Mouse (Mus musculus) lung, embryonic 15.5 days (tissue): ENCODE data around the gene Gpr87. TPM values are rescaled to one million over a fixed set of nuclear protein-coding genes. Genes with fewer than 3 reads are reported as not detected.

Experiments
- ATAC-seq: fragments of 200-750 bp; cut with Nextera tagmentation; 2 replicates; pipeline ENCODE4 v1.8.0; 2017; ENCODE audit warnings: moderate number of reproducible peaks, borderline replicate concordance; ENCODE audit not compliant: low FRiP score, low TSS enrichment; ENCODE audit errors: extremely low read depth
- H3K27ac ChIP-seq: fragments of 300-500 bp; sonication (generic); 2 replicates; pipeline ENCODE4 v1.5.1; 2015; ENCODE audit warnings: moderate library complexity, mild to moderate bottlenecking, inconsistent platforms
- H3K27me3 ChIP-seq: fragments of 300-500 bp; sonication (generic); 2 replicates; pipeline ENCODE4 v1.6.1; 2015; ENCODE audit warnings: inconsistent platforms
- H3K36me3 ChIP-seq: fragments of 300-500 bp; sonication (generic); 2 replicates; pipeline ENCODE4 v1.6.1; 2015; ENCODE audit warnings: inconsistent platforms
- H3K4me1 ChIP-seq: fragments of 300-500 bp; sonication (generic); 2 replicates; pipeline ENCODE4 v1.6.1; 2015; ENCODE audit warnings: inconsistent platforms
- H3K4me2 ChIP-seq: fragments of 300-500 bp; sonication (generic); 2 replicates; pipeline ENCODE4 v1.6.1; 2015; ENCODE audit warnings: inconsistent platforms, mild to moderate bottlenecking, moderate library complexity
- H3K4me3 ChIP-seq: fragments of 300-500 bp; sonication (generic); 2 replicates; pipeline ENCODE4 v1.5.1; 2015; ENCODE audit warnings: mild to moderate bottlenecking, inconsistent platforms
- H3K9ac ChIP-seq: fragments of 300-500 bp; sonication (generic); 2 replicates; pipeline ENCODE4 v1.6.1; 2015; ENCODE audit warnings: inconsistent platforms
- H3K9me3 ChIP-seq: fragments of 300-500 bp; sonication (generic); 2 replicates; pipeline ENCODE4 v1.6.1; 2016; ENCODE audit warnings: inconsistent platforms
- WGBS: fragments of 180-500 bp; shearing (Covaris S2); methylation state at CpG from one replicate; pipeline ENCODE4 v1.1.7; 2015; 5-methylcytosine and 5-hydroxymethylcytosine counted together
- polyA plus RNA-seq: library from polyadenylated mRNA; unstranded; fragments of >200 nt; fragmentation: Nextera tagmentation; extraction: Ambion mirVana; gene quantifications from 2 replicates; pipeline ENCODE4 v1.2.1, GENCODE M21; 2015

Gpr87 gene
- polyA plus RNA-seq, 1 experiment from 2014 or later, result 0.29 TPM

- H3K9ac ChIP-seq, result no peak overlapping the region
- 86% methylated on average over 4 of the region's 4 CpGs for WGBS
- no peak overlapping the region for H3K4me2 ChIP-seq
- H3K4me1 ChIP-seq, result peaks cover 17% of the 10 kb centered on the region
- H3K27me3 ChIP-seq, result no peaks in the 10 kb centered on the region
- H3K4me3 ChIP-seq, result no peak overlapping the region
- no peak overlapping the region for H3K27ac ChIP-seq
- H3K9me3 ChIP-seq, result no peaks in the 10 kb centered on the region
- no peaks in the 10 kb centered on the region for H3K36me3 ChIP-seq
- no peak for ATAC-seq
These were observed 62.9 kb downstream of the Gpr87 start for GRCm38 (mm10) chr3:59131966-59132365.

- Histone ChIP-seq H3K4me2 (peak overlapping the region; percentile 34; the same call in 1 of the 2 replicates), H3K9me3 (no peaks in the 10 kb centered on the region), H3K27me3 (no peaks in the 10 kb centered on the region), H3K4me1 (peaks cover 18% of the 10 kb centered on the region), H3K9ac (no peak overlapping the region), H3K27ac (peak overlapping the region; percentile 63), H3K36me3 (no peaks in the 10 kb centered on the region), H3K4me3 (no peak overlapping the region)
- peak; percentile 83 for ATAC-seq
- 23% methylated on average over 4 of the region's 4 CpGs for WGBS
These were observed 63.8 kb downstream of the Gpr87 start for GRCm38 (mm10) chr3:59131081-59131480.

GRCm38 (mm10) chr3:59130431-59130830, 64.5 kb downstream of the Gpr87 start:
- no peak; the same call in 1 of the 2 replicates for ATAC-seq
- peak overlapping the region; percentile 63 for H3K27ac ChIP-seq
- no peaks in the 10 kb centered on the region for H3K27me3 ChIP-seq
- peak overlapping the region; percentile 34 for H3K4me2 ChIP-seq
- peak overlapping the region; percentile 16 for H3K4me3 ChIP-seq
- no peaks in the 10 kb centered on the region for H3K36me3 ChIP-seq
- no peak overlapping the region for H3K9ac ChIP-seq
- peaks cover 25% of the 10 kb centered on the region for H3K4me1 ChIP-seq
- no peaks in the 10 kb centered on the region for H3K9me3 ChIP-seq
- WGBS, result 21% methylated on average over 8 of the region's 8 CpGs

GRCm38 (mm10) chr3:59129547-59129946, 65.4 kb downstream of the Gpr87 start:
- H3K4me1 ChIP-seq, result peaks cover 29% of the 10 kb centered on the region
- H3K4me2 ChIP-seq, result peak overlapping the region; percentile 20; the same call in 1 of the 2 replicates
- no peaks in the 10 kb centered on the region for H3K9me3 ChIP-seq
- H3K9ac ChIP-seq, result no peak overlapping the region
- H3K36me3 ChIP-seq, result no peaks in the 10 kb centered on the region
- WGBS, result 82% methylated on average over 3 of the region's 3 CpGs
- H3K27me3 ChIP-seq, result no peaks in the 10 kb centered on the region
- ATAC-seq, result no peak
- H3K4me3 ChIP-seq, result peak overlapping the region; percentile 7; the same call in 1 of the 2 replicates
- no peak overlapping the region for H3K27ac ChIP-seq

Other genes starting within 250 kb of the Gpr87 start
- gene Med12l, start 189.3 kb downstream of the Gpr87 start, polyA plus RNA-seq, result 1.9 TPM in 2 replicates
- gene Gpr171, start 93.3 kb downstream of the Gpr87 start, polyA plus RNA-seq, result 0.92 and 1.3 TPM in 2 replicates
- gene P2ry14, start 41.5 kb downstream of the Gpr87 start, polyA plus RNA-seq, result 19.1 and 24.7 TPM in 2 replicates
- gene P2ry13, start 15.8 kb upstream of the Gpr87 start, polyA plus RNA-seq, result 1.4 and 1.6 TPM in 2 replicates
- 2.7 and 2.8 TPM in 2 replicates for gene P2ry12, start 67.8 kb upstream of the Gpr87 start, polyA plus RNA-seq
- gene Igsf10, start 149.3 kb upstream of the Gpr87 start, polyA plus RNA-seq, result 11.1 and 11.7 TPM in 2 replicates